Mouse (Mus musculus) spleen, postnatal 14 days (tissue): ENCODE measurements around the gene Rbbp8nl.

Source experiments
- DNase-seq, 2 experiments: peaks; one replicate each; pipeline ENCODE4 v3.0.0; 2021 to 2022; ENCODE audit warnings: low spot score in 2 of 2

Gene Rbbp8nl

GRCm38 (mm10) chr2:180289440-180290108 lies at the start of gene Rbbp8nl:
Gene Rbbp8nl (minus strand): TSS chr2:180289879.
- no peak for DNase-seq

DNA sequence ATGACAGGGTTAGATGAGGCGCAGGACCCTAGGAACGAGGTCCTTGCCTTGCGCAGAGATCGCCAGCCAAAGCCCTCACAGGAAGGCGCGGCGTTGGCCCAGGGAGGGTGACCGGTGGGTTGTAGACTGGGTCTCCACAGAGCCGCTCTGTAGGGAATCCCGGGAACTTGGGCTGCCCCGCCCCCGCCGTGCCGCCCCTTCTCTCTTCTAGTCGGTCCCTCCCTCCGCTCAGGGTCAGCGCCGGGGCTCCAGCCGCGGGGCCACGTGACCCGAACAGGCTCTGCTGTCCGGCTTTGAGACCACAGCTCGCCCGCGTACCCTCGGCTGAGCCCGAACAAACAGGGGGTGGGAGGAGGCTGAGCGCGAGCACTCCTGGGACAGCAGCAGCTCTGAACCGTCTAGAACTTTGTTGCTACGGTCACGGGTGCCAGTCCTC lies 44.9 kb upstream of the Rbbp8nl start, which contains the start of gene Gata5:
TSS of gene Gata5 (minus strand) at position 149 of the 436 bp plus-strand sequence.
- DNase-seq = no peak

- DNase-seq = no peak
Observed at GRCm38 (mm10) chr2:180333778-180334550, 44.3 kb upstream of the Rbbp8nl start.

- no peak for DNase-seq
Observed at GRCm38 (mm10) chr2:180329466-180329865, 39.8 kb upstream of the Rbbp8nl start.

DNA sequence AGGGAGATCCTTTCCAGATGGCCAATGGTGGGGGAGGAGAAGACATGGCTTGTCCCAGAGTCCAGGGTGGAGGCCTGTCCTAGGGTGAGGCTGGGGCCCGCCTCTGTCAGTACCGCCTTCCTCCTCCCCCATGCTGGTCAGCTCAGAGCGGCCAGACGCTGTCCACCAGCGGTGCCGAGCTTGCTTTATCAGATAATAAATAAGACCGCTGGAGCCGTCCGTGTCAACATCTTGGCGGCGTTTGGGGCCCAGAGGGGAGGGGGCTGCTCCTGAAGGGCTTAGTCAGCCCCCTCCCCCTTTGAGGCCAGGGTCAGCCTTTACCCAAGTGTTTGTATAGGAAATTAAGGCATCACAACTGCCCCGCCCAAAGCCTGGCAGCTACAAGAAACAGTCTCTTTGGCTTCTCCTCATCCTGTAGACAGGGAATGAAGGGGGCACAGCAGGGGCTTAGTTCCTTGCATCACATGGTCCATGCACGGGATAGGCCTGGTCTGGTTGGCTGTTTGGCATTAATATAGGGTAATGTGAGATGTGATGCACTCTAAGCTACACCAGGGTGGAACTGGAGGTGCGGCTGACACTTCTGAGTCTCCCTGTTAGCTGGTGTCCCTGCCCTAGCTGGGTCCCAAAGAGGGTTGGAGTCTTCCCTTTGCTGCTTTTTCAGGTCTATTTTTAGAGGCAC lies 33.1 kb upstream of the Rbbp8nl start:
- DNase-seq = no peak

- no peak for DNase-seq
Observed at GRCm38 (mm10) chr2:180320216-180320615, 30.5 kb upstream of the Rbbp8nl start.

- DNase-seq = no peak
Observed at GRCm38 (mm10) chr2:180317591-180317990, 27.9 kb upstream of the Rbbp8nl start.

- DNase-seq = no peak
Observed at GRCm38 (mm10) chr2:180314292-180314691, 24.6 kb upstream of the Rbbp8nl start.

GRCm38 (mm10) chr2:180311147-180311546 lies 21.5 kb upstream of the Rbbp8nl start:
- DNase-seq = no peak

DNA sequence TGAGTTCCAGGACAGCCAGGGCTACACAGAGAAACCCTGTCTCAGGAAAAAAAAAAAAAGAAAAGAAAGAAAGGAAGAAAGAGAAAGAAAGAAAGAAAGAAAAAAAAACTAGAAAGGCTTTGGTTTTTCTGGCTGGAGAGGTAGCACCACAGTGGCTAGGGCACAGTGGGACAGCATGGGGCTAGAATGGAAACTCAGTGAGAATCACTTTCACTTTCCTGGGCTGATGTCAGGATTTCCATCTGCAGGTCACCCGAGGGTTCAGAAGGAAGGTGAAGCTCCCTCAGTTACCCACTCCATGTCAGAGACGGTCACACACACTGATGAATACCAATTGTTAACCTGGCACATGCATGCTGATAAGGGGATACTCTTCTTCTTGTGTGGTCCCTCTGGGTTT lies 18.0 kb upstream of the Rbbp8nl start:
- DNase-seq = no peak

DNA sequence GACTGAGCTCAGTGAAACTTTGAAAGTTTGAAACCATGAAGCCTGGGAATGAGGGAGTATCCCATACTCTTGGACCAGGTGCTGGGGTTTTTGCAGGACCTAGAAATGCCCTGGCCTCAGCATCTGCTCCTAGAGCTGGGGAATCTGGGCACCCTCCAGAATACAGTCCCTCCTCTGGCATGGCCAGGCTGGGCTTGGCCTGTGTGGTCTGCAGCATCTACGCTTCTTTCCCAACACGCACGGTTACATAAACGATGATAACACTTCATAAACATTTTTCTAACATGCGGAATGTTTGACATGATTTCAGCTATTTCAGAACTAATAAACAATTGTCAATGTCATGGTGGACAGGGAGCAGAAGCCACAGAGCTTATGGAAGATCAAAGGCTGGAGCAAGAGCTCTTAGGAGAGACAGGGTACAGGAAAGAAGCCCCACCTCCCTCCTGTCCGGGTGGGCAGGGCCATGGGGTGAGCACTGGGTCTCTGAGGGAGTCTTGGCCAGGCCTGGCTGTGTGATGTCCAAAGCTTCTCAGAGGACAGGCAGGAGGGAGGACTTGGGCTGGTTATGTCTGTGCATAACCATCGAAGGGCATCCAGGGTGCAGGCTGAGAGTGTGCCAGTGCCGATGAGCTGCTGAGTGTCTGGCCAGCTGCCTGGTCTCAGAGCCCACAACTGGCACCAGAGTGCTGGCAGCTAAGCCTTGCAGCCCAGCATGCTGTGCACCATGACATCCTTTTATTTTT lies 16.9 kb upstream of the Rbbp8nl start:
- DNase-seq = no peak

GRCm38 (mm10) chr2:180306009-180306408 lies 16.3 kb upstream of the Rbbp8nl start:
- DNase-seq = no peak

- no peak for DNase-seq
Observed at GRCm38 (mm10) chr2:180305490-180305889, 15.8 kb upstream of the Rbbp8nl start.

DNA sequence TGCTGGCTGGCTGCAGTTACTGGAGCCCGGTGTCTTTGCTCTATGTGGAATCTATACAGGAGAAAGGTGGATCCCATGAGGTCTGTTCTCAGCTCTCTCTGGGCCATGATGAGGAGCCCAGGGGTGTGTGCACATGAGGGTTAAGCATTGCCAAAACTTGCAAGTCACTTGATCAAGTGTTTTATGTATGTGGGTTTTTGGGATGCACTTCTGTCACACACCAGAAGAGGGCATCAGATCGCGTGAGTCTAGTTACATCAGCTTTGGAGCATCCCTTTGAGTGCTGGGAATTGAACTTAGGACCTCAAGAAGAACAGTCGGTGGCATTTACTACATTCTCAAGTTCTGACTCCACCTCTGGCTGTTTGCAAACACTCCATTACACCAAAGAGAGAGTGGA lies 14.9 kb upstream of the Rbbp8nl start:
- no peak for DNase-seq

GRCm38 (mm10) chr2:180303468-180303867 lies 13.8 kb upstream of the Rbbp8nl start:
- DNase-seq = no peak

GRCm38 (mm10) chr2:180302201-180302600 lies 12.5 kb upstream of the Rbbp8nl start:
- DNase-seq = no peak

- DNase-seq = no peak
Observed at GRCm38 (mm10) chr2:180300771-180301170, 11.1 kb upstream of the Rbbp8nl start.

- DNase-seq = no peak
Observed at GRCm38 (mm10) chr2:180300252-180300651, 10.6 kb upstream of the Rbbp8nl start.

GRCm38 (mm10) chr2:180292906-180293305 lies 3.2 kb upstream of the Rbbp8nl start:
- DNase-seq = no peak

DNA sequence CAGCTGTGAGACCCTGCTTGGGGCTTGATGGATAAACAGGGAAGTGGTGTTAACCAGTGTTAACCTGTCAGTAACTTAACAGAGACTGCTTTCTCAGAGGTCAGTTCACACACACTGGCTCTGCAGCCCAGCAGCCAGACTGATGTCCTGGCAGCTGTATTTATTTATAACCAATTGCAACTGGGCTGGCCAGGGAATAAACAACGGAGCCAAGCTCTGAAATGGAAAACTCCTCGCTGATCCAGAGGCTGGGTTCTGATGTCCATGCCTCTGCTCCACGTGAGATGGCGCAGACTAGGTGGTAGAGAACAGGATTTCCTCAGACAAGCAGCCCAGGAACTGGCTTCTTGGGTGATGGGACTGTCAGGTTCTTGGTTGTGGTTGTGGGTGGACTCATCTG lies 2.3 kb upstream of the Rbbp8nl start:
- DNase-seq = no peak

DNA sequence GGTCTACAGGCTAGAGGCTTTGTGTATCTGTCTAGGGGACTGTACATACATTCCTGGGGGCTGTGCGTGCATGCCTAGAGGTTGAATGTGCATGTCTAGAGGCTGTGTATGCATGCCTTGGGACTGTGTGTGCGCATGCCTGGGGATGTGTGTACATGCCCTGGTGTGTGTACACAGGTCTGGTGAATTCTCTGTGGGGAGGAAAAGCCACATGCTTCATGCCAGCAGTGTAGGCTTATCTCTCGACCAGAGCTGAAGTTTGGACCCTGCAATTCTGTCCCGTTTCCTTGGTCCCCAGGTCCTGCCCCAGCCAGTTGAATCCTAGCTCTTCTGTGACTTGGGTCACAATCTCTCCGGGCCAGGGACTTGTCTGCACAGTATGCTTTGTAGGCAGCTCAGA lies 1.9 kb upstream of the Rbbp8nl start:
- no peak for DNase-seq

DNA sequence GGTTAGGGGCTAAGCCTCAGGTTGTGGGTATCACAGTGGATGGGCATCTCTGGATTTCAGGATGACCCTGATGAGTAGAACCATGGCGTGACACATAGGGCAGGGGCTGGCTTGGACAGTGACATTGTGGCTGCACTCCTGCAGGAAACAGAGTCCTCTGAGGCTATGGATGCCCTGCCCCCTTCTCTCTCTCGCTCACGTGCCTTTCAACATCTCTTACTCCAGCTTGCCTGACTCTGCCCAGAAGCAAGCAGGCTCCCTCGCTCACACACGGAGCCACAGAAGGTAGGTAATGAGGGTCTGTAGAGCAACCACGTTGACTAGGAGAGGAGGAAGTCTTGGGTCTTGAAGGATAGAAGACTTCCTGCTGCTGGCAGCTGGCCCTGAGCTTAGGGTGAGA lies 824 bp upstream of the Rbbp8nl start:
- DNase-seq = no peak
